Mouse (Mus musculus) adrenal gland, postnatal 25 days (tissue): ENCODE data around the gene Dnajb13. TPM values are rescaled to one million over a fixed set of nuclear protein-coding genes. Genes with fewer than 3 reads are reported as not detected.
"Not testable (repeated sequence)": the region's sequence is repeated elsewhere in the genome, so short reads cannot be mapped to it uniquely, and the experiment has no call there.

ENCODE experiments used
- DNase-seq: peaks from one replicate; pipeline ENCODE4 v3.0.0; 2021; ENCODE audit warnings: mixed read lengths
- total RNA-seq: library from RNA; stranded (reverse); gene quantifications from 2 replicates; pipeline ENCODE4 v1.2.3, GENCODE M21; 2021

Dnajb13 gene
- total RNA-seq, 1 experiment from 2014 or later: not detected

- DNase-seq: no peak
Observed at GRCm38 (mm10) chr7:100484493-100484892, 30.3 kb downstream of the Dnajb13 start.

DNA sequence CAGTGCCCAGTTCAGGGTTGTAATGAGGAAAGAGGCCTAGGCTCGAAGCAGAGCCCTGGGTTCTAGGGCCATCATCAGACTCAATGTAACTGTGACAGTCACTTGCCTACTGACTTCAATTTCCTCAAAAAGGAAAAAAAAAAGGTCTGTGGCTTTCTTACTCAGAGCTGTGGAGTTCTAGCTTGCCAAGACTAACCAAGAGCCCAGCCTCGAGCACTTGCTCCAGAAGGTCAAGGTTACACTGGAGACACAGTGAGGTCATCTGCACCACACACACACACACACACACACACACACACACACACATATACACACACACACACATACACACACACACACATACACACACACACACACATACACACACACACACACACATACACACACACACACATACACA lies 32.7 kb downstream of the Dnajb13 start:
- not testable (repeated sequence) for DNase-seq

DNA sequence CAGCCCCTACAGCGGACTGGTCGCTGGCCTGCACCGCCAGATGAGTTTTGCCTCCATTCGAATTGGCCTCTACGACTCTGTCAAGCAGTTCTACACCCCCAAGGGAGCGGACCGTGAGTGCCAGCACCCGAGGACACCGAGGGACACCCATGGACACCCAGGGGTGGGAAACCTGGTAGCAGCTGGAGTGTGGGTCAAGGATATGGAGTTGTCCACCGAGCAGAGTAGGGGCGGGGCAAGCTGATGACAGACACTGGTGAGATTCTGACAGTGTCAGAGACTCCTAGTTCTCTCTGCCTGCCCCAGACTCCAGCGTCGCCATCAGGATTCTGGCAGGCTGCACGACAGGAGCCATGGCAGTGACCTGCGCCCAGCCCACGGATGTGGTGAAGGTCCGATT lies 34.6 kb downstream of the Dnajb13 start:
- DNase-seq: no peak

- no peak for DNase-seq
Observed at GRCm38 (mm10) chr7:100479823-100480164, 35.0 kb downstream of the Dnajb13 start.

GRCm38 (mm10) chr7:100479100-100479822 lies 35.5 kb downstream of the Dnajb13 start:
- no peak for DNase-seq

- DNase-seq: peak; percentile 56
Observed at GRCm38 (mm10) chr7:100474680-100475079, 40.1 kb downstream of the Dnajb13 start.

DNA sequence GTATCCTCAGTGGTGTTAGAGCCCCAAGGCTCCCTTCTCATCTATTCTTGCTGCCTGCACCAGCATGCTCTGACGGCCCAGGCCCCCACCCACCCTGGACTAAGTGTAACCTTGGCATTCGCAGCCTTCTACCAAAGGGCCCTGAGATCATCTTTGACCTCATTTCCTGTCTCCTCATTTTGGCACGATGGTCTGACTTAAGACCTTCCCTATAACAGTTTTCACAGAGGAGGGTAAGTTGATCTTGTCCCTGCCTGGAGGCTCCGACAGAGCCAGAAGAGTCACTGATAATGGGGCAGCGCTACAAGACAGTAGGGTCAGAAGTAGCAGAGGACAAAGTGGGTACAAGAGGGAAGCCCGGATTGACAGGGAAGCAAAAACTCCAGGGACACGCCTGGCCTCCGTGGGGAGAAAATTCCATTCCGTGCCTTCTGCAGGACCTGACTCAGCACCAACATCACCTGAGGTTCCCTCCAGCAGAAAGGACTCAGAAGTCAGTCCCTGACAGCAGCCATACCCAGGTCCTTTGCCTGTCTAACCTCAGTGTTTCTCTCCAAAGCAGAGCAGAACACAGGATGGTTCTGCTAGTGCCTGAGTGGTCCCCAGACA lies 40.8 kb downstream of the Dnajb13 start:
- DNase-seq: no peak

- DNase-seq: no peak
Observed at GRCm38 (mm10) chr7:100472777-100473176, 42.0 kb downstream of the Dnajb13 start, which contains the start of gene Ucp3. Gene Ucp3, plus strand, starts transcription at chr7:100472990.

DNA sequence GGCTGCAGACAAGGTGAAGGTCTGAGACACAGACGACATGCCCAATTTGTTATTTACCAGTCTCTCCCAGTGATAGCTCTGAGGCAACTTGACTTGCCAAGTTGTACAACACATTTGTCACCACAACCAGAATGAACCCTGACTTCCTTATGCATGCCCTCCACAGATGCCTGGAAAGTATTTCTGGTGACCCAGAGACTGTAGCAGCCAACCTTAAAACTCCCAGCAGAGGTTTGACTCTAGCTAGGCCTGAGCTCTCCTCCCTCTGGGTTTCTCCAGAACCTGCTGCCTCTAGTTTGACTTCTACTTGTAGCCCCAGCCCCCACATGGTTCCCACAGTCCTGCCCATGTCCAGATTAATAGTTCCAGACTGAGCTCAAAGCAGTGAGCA lies 43.4 kb downstream of the Dnajb13 start:
- no peak for DNase-seq

GRCm38 (mm10) chr7:100470796-100471406 lies 43.9 kb downstream of the Dnajb13 start:
- no peak for DNase-seq

DNA sequence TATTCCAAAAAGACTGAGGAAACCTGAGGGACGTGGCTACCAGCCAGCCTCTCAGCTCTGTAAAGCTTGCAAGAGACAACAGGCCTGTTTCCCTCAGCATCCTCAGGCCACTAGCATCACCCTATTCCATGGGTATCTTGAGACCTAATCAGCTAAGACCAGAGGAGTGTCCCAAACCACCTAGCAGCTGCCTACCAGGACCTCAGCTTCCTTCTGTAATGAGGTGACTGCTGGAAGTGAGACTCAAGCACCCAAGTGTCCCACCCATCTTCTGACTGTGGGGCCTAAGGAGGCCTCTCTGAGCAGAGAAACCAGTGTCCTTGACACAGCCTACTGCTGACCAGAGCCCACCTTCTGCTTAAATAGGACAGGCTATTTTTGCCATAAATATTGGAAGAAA lies 45.3 kb downstream of the Dnajb13 start:
- no peak for DNase-seq

DNA sequence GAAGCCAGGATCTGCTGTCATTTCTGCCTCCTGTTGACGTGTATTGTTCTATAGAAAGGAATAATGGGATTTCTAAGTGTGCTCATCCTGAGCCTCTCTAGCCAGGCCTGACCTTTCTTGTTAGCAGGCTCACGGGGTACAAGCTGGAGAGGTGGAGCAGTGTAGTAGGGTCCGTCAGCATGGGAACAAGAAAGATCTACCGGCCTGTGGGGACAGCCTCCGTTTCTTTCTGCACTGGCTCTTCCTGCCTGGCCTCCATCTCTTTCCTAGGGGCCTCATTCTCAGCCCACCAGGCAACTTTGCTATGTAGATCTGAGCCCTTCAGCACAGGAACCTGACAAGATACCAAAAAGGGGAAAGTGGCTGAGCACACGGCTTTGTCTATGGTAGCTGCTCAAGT lies 46.0 kb downstream of the Dnajb13 start:
- DNase-seq: no peak

DNA sequence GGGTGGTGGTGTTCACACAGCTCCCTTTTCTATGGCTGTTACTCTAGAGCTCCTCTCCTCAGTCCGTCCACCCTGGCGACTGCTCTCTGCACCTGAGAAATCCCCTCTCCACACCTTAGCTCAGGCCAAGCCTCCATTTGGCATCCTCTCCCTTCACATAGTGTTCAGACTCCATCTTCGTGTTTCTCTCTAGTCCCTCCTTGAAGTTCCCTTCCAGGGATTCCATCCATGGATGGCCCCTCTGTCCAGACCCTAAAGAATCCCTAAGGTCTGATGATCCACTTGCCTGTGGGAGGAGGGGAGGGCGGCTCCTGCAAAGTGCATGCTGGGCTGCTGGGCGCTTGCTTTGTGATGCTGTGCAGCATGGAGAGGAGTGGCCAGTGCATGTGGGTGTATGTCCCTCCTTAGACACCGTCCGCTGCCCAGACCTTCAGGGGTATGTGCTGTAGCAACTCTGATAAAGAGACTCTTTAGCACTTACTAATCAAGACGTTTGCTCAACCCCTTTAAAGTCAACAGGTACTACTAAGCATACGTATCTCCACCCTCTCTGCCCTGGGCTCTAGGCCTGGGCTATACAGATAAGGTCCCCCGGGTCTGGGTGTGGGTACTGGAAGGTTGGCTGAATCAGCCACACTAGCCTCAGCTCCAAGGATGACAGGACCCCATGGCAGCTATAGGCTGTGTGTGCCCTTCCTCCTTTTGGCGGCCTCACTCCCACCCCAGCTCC lies 47.8 kb downstream of the Dnajb13 start:
- DNase-seq: no peak

GRCm38 (mm10) chr7:100465656-100466309 lies 49.0 kb downstream of the Dnajb13 start:
- DNase-seq: peak; percentile 76

DNA sequence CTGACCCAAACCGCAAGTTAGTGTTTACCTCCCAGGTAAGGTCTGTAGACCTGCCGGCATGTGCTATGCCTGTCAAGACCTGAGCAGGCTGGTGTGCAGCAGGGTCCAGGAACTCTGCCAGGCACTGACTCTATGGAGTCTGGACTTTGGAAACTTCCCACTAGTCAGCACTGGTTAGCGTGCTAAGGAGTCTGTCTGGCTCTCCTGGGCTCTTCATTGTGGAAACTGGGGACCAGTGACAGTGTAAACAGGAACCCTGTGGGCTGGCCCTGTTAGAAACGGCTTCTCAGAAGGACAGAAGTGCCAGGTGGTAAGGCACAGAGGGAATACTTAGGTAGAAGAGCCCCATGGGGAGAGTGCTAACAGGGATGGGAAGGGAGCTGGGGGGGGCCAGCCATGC lies 49.5 kb downstream of the Dnajb13 start:
- no peak for DNase-seq

GRCm38 (mm10) chr7:100464248-100464647 lies 50.5 kb downstream of the Dnajb13 start:
- DNase-seq: no peak

DNA sequence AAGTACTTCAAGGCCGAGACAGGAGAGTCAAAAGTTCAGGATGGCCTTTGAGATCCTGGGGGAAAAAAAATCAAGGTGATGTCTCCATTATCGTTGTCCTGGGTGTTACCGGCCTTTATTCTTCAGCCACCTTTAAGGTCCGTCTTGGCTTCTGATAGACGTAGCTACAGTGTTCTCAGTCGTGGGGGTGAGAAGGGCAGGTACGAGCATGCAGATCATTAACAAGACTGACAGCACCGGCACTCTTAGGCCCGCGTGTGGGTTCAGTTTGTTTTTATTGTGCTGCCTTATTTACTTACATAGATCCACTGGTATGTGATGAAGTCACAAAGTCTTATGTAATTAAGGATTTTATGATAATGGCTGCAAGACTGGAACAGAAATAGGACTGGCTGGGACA lies 51.0 kb downstream of the Dnajb13 start:
- DNase-seq: no peak

DNA sequence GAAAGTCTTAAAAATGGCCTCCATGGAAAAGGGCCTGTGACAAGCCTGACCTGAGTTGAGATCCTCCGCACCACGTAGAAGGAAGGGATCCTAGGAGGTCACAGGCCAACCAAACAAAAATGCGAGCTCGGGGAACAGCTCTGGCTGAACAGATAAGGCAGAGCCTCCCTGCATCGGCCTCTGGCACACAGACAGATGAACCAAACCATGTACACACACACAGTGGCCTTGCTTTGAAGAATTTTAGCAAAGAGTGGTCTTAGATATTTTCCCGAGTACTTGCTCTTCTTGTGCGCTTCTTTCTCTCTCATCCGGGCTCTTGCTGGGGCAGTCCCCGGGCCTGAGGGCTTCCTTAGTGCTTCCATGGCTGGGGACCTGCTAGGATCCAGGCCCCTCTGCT lies 51.6 kb downstream of the Dnajb13 start:
- DNase-seq: no peak

DNA sequence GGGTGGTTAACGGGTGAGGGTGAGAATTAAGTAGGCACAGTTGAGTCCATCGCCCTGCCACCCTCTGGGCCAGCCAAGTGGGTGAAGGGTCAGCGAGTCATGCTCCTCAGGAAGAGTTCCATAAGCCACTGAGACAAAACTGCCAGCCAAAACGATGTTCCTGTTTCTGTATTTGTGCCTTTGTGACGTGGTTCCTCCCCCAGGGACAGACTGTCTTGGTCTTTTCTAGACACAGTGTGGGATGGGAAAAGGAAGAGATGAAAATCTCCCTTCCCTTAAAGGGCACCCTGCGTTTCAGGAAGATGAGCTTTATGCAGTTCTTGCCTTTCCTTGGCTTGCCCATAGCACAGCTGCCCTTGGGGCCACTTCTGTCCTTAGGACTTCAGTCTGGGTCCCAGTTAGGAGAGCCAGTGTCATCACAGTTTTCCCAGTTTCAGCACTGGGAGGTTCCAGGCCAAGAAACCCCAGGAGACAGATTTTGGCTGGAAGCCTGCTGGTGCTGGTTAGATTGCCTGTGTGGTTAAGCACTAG lies 53.1 kb downstream of the Dnajb13 start:
- DNase-seq: peak; percentile 69

GRCm38 (mm10) chr7:100459862-100460261 lies 54.9 kb downstream of the Dnajb13 start:
- no peak for DNase-seq

DNA sequence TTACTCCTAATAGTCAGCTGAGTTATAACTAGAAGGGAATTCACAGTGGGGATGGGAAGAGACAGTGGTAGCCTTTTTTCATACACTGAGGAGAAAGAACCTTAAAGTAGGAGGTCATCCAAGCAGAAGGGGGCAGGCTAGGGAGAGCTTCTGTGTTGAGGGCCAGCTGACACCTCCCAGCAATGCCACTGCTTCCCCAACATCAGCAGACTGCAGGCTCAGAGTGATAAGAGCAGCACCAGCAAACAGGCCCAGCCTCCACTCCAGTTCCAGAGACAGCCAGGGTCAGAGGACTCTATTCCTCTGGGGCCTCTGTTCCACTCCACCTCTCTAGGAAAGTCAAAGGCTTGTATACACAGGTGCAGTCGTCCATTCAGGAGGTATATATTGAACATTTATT lies 56.6 kb downstream of the Dnajb13 start:
- DNase-seq: no peak
